14 mouse cellular contexts compared by ENCODE assay signal in the genomic region with DNA sequence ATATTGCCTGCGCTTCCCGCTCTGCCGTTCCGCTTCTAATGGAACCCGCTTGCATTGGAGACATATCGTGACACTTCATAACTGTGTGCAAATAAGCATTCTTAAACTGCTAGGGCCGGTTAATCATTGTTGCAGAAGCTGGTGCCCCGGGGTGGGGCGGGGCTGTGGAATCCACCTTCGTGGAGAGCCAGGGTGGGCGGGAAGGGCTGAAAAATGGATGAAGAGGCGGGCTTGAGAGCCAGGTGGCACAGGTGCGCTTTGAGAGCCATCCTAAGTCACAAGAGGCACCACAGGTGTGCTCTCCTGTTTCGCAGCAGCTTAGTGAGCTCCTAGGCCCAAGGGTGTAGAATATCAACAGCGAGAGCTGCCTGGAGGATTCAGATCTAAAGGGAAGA. TPM values are rescaled to one million over a fixed set of nuclear protein-coding genes. Genes with fewer than 3 reads are reported as not detected.
A peak's percentile ranks its signal among the peaks of the same experiment; 100 is the strongest.
DNase-seq lines count a peak whose midpoint lies in the region; ATAC-seq and TF ChIP-seq lines count a peak whose summit lies in the region.
"Had no signal": no experiment of that assay in that cellular context is flagged by ENCODE, and none has a peak within 500 bp of the region (broad histone marks: within the 10 kb centered on the region; RNA-seq: fewer than 3 reads in every experiment).

No protein-coding gene starts in this region.

- H3K4me1 ChIP-seq in intestine, embryonic 14.5 days (replicated peaks; ENCODE audit: control insufficient read depth, insufficient read depth, low read length), result no peaks in the 10 kb centered on the region
- no peaks in the 10 kb centered on the region for H3K4me1 ChIP-seq in intestine, postnatal 0 days (replicated peaks; ENCODE audit: control insufficient read depth, insufficient read depth, low read length)
- H3K4me1 ChIP-seq in midbrain, embryonic 12.5 days, result peaks cover 21% of the 10 kb centered on the region
- no peaks in the 10 kb centered on the region for H3K4me1 ChIP-seq in midbrain, postnatal 0 days (ENCODE audit: insufficient read depth, low read length)
- H3K4me1 ChIP-seq in lung, postnatal 0 days (ENCODE audit: insufficient read depth, low read depth, low read length), result no peaks in the 10 kb centered on the region
- H3K4me1 ChIP-seq: embryonic facial prominence, embryonic 15.5 days; liver, embryonic 15.5 days had no signal

- H3K27ac ChIP-seq in intestine, embryonic 14.5 days (ENCODE audit: low read depth), result no peak overlapping the region
- no peak overlapping the region for H3K27ac ChIP-seq in intestine, postnatal 0 days (ENCODE audit: low read depth, low read length)
- H3K27ac ChIP-seq in midbrain, embryonic 12.5 days (replicated peaks), result 0 out of 2 replicates have a peak overlapping the region, but pooled peaks have one; percentile 3
- H3K27ac ChIP-seq in midbrain, postnatal 0 days (ENCODE audit: low read depth, low read length), result no peak overlapping the region
- no peak overlapping the region for H3K27ac ChIP-seq in lung, postnatal 0 days (ENCODE audit: low read length)
- H3K27ac ChIP-seq: embryonic facial prominence, embryonic 15.5 days; forebrain, embryonic 15.5 days; kidney, postnatal 0 days; liver, embryonic 15.5 days had no signal

- no peak for TF ChIP-seq EP300 in lung, postnatal 0 days (IDR thresholded peaks at IDR 0.05)

- TF ChIP-seq CTCF in intestine, postnatal 0 days (IDR thresholded peaks at IDR 0.05; ENCODE audit: low read depth), result no peak
- TF ChIP-seq CTCF in midbrain, postnatal 0 days (IDR thresholded peaks at IDR 0.05), result no peak
- TF ChIP-seq CTCF in lung, postnatal 0 days (IDR thresholded peaks at IDR 0.05), result no peak

- H3K9ac ChIP-seq in intestine, embryonic 14.5 days (ENCODE audit: low read length), result no peak overlapping the region
- H3K9ac ChIP-seq in intestine, postnatal 0 days (ENCODE audit: low read depth, low read length), result no peak overlapping the region
- no peak overlapping the region for H3K9ac ChIP-seq in midbrain, embryonic 12.5 days (replicated peaks)
- H3K9ac ChIP-seq in midbrain, postnatal 0 days (replicated peaks; ENCODE audit: low read length, poor library complexity, severe bottlenecking), result no peak overlapping the region
- H3K9ac ChIP-seq in lung, postnatal 0 days (replicated peaks; ENCODE audit: low read depth), result no peak overlapping the region
- H3K9ac ChIP-seq: embryonic facial prominence, embryonic 15.5 days; forebrain, embryonic 15.5 days; liver, embryonic 15.5 days had no signal

- DNase-seq in intestine, embryonic 14.5 days (ENCODE audit: low spot score), result no peak
- DNase-seq in midbrain, postnatal 0 days (ENCODE audit: low spot score), result no peak
- peak; percentile 57 for DNase-seq in lung, postnatal 0 days (ENCODE audit: low spot score)
- no peak for DNase-seq in cerebellum, adult 11 months
- no peak for DNase-seq in spleen, postnatal 4 days (ENCODE audit: low spot score in 2 of 2)
- DNase-seq: adrenal gland, postnatal 25 days; heart, postnatal 10 days had no signal

- H3K9me3 ChIP-seq in intestine, embryonic 14.5 days (ENCODE audit: control insufficient read depth, low read length), result no peaks in the 10 kb centered on the region
- H3K9me3 ChIP-seq in intestine, postnatal 0 days (ENCODE audit: control insufficient read depth), result no peaks in the 10 kb centered on the region
- no peaks in the 10 kb centered on the region for H3K9me3 ChIP-seq in midbrain, embryonic 12.5 days
- no peaks in the 10 kb centered on the region for H3K9me3 ChIP-seq in midbrain, postnatal 0 days (ENCODE audit: low read length)
- no peaks in the 10 kb centered on the region for H3K9me3 ChIP-seq in lung, postnatal 0 days (ENCODE audit: low read length)
- H3K9me3 ChIP-seq: embryonic facial prominence, embryonic 15.5 days; forebrain, embryonic 15.5 days; liver, embryonic 15.5 days had no signal

- ATAC-seq in intestine, embryonic 14.5 days (replicated peaks; ENCODE audit: low FRiP score, low TSS enrichment, low read depth), result peak; percentile 33; the same call in 1 of the 2 replicates
- ATAC-seq in intestine, postnatal 0 days, result no peak
- ATAC-seq in midbrain, embryonic 12.5 days (ENCODE audit: low FRiP score, low read depth), result no peak
- no peak for ATAC-seq in midbrain, postnatal 0 days (ENCODE audit: low FRiP score)
- peak; percentile 77 for ATAC-seq in lung, postnatal 0 days
- ATAC-seq: forebrain, embryonic 15.5 days had no signal

- WGBS in intestine, embryonic 14.5 days, result 74% methylated on average over 15 of the region's 15 CpGs
- WGBS in intestine, postnatal 0 days, result 42% methylated on average over 15 of the region's 15 CpGs
- 87% methylated on average over 15 of the region's 15 CpGs for whole genome bisulfite sequencing in midbrain, embryonic 12.5 days
- whole genome bisulfite sequencing in midbrain, postnatal 0 days, result 78% methylated on average over 15 of the region's 15 CpGs
- 55% methylated on average over 15 of the region's 15 CpGs for WGBS in lung, postnatal 0 days

- H3K27me3 ChIP-seq in intestine, embryonic 14.5 days (replicated peaks; ENCODE audit: control insufficient read depth, insufficient read depth, low read length), result no peaks in the 10 kb centered on the region
- H3K27me3 ChIP-seq in intestine, postnatal 0 days (replicated peaks; ENCODE audit: control insufficient read depth, insufficient read depth, low read length), result no peaks in the 10 kb centered on the region
- peaks cover 7% of the 10 kb centered on the region; the same call in 1 of the 2 replicates for H3K27me3 ChIP-seq in midbrain, embryonic 12.5 days
- H3K27me3 ChIP-seq in midbrain, postnatal 0 days (ENCODE audit: insufficient read depth, low read length), result no peaks in the 10 kb centered on the region
- no peaks in the 10 kb centered on the region for H3K27me3 ChIP-seq in lung, postnatal 0 days (replicated peaks; ENCODE audit: insufficient read depth, low read length)
- H3K27me3 ChIP-seq: embryonic facial prominence, embryonic 15.5 days; liver, embryonic 15.5 days had no signal

- no peak overlapping the region for H3K4me3 ChIP-seq in intestine, embryonic 14.5 days (ENCODE audit: low read depth, low read length)
- no peak overlapping the region for H3K4me3 ChIP-seq in intestine, postnatal 0 days (ENCODE audit: low read depth, low read length)
- H3K4me3 ChIP-seq in midbrain, embryonic 12.5 days, result no peak overlapping the region
- H3K4me3 ChIP-seq in midbrain, postnatal 0 days (ENCODE audit: low read depth, low read length), result no peak overlapping the region
- H3K4me3 ChIP-seq in lung, postnatal 0 days (ENCODE audit: low read depth, low read length), result no peak overlapping the region
- H3K4me3 ChIP-seq: embryonic facial prominence, embryonic 15.5 days; forebrain, embryonic 15.5 days; liver, embryonic 15.5 days had no signal

- H3K4me2 ChIP-seq in intestine, embryonic 14.5 days (ENCODE audit: low read length), result no peak overlapping the region
- H3K4me2 ChIP-seq in intestine, postnatal 0 days (replicated peaks; ENCODE audit: low read depth), result no peak overlapping the region
- no peak overlapping the region for H3K4me2 ChIP-seq in midbrain, embryonic 12.5 days (replicated peaks)
- H3K4me2 ChIP-seq in midbrain, postnatal 0 days (ENCODE audit: low read depth, low read length, poor library complexity, severe bottlenecking), result no peak overlapping the region
- 0 out of 2 replicates have a peak overlapping the region, but pooled peaks have one; percentile 14 for H3K4me2 ChIP-seq in lung, postnatal 0 days (replicated peaks; ENCODE audit: low read depth, low read length)
- H3K4me2 ChIP-seq: embryonic facial prominence, embryonic 15.5 days; forebrain, embryonic 15.5 days; liver, embryonic 15.5 days had no signal

- no peaks in the 10 kb centered on the region for H3K36me3 ChIP-seq in intestine, embryonic 14.5 days (ENCODE audit: control insufficient read depth, insufficient read depth, low read length)
- no peaks in the 10 kb centered on the region for H3K36me3 ChIP-seq in intestine, postnatal 0 days (ENCODE audit: control insufficient read depth, insufficient read depth)
- no peaks in the 10 kb centered on the region for H3K36me3 ChIP-seq in midbrain, embryonic 12.5 days
- no peaks in the 10 kb centered on the region for H3K36me3 ChIP-seq in midbrain, postnatal 0 days (ENCODE audit: insufficient read depth, low read length)
- no peaks in the 10 kb centered on the region for H3K36me3 ChIP-seq in lung, postnatal 0 days (ENCODE audit: insufficient read depth, low read length)
- H3K36me3 ChIP-seq: embryonic facial prominence, embryonic 15.5 days; forebrain, embryonic 15.5 days; liver, embryonic 15.5 days had no signal

RNA-seq across cellular contexts. Expression of a gene that starts 46.7 kb away (rescaled TPM):
- polyA plus RNA-seq in intestine, embryonic 14.5 days (2014; fragmentation: Nextera tagmentation; extraction: Ambion mirVana), result 1.7 and 2.9 TPM in 2 replicates
- polyA plus RNA-seq in intestine, postnatal 0 days (2015; fragmentation: Nextera tagmentation; extraction: Ambion mirVana), result 2.3 and 2.9 TPM in 2 replicates
- 149 and 177 TPM in 2 replicates for polyA plus RNA-seq in midbrain, embryonic 12.5 days (2016; fragmentation: Nextera tagmentation; extraction: Ambion mirVana)
- total RNA-seq in midbrain, postnatal 0 days (2014; rRNA removed), result 109 and 117 TPM in 2 replicates
- 109 and 121 TPM in 2 replicates for polyA plus RNA-seq in midbrain, postnatal 0 days (2015; fragmentation: Nextera tagmentation; extraction: Ambion mirVana)
- 10.0 and 10.3 TPM in 2 replicates for polyA plus RNA-seq in lung, postnatal 0 days (2015; fragmentation: Nextera tagmentation; extraction: Ambion mirVana)
- total RNA-seq: MEL had no signal

Comparison
In these comparisons a context has a peak if more than half of its experiments do, and no peak if none do; other contexts are left out.
1. ATAC-seq: peak in intestine, embryonic 14.5 days (single experiment) and lung, postnatal 0 days (single experiment); none in intestine, postnatal 0 days (single experiment), midbrain, embryonic 12.5 days (single experiment) and midbrain, postnatal 0 days (single experiment).